Mouse (Mus musculus) ES-E14 (cell line): ENCODE results near the gene Hsd17b12. TPM values are rescaled to one million over a fixed set of nuclear protein-coding genes. Genes with fewer than 3 reads are reported as not detected.

Experiments used
- DNase-seq: peaks from one replicate; pipeline ENCODE4 v3.0.0-alpha.2; 2013; ENCODE audit warnings: low read depth, low spot score
- H3K27ac ChIP-seq: 2 replicates; pipeline ENCODE4 v1.5.1; 2012; ENCODE audit warnings: low read depth, mild to moderate bottlenecking, low read length, moderate library complexity, mixed read lengths; ENCODE audit not compliant: poor library complexity, insufficient read depth, severe bottlenecking
- H3K36me3 ChIP-seq: 2 replicates; pipeline ENCODE4 v1.6.1; 2012; ENCODE audit warnings: mild to moderate bottlenecking, low read length, moderate library complexity, mixed read lengths; ENCODE audit not compliant: control insufficient read depth, poor library complexity, insufficient read depth, severe bottlenecking
- H3K4me1 ChIP-seq, 2 experiments: fragments of 150-350 bp in 1 of 2; sonication (generic) in 1 of 2; 2 replicates each; pipeline ENCODE4 v1.6.1; 2012; ENCODE audit warnings: low read length in 2 of 2, mild to moderate bottlenecking in 1 of 2, mixed read lengths in 1 of 2; ENCODE audit not compliant: control insufficient read depth in 2 of 2, insufficient read depth in 2 of 2, poor library complexity in 1 of 2
- H3K4me3 ChIP-seq, 2 experiments: fragments of 150-350 bp in 1 of 2; sonication (generic) in 1 of 2; 2 replicates each; pipeline ENCODE4 v1.5.1; 2012; ENCODE audit warnings: low read length in 2 of 2, low read depth in 1 of 2, mild to moderate bottlenecking in 1 of 2, mixed read lengths in 1 of 2; ENCODE audit not compliant: insufficient read depth in 1 of 2, poor library complexity in 1 of 2, severe bottlenecking in 1 of 2
- H3K9ac ChIP-seq: 2 replicates; pipeline ENCODE4 v1.6.1; 2012; ENCODE audit warnings: low read depth, mild to moderate bottlenecking, low read length, mixed read lengths; ENCODE audit not compliant: poor library complexity, insufficient read depth, severe bottlenecking
- H3K9me3 ChIP-seq: fragments of 150-350 bp; sonication (generic); 2 replicates; pipeline ENCODE4 v1.6.1; 2012; ENCODE audit warnings: low read depth, mild to moderate bottlenecking, low read length; ENCODE audit not compliant: control insufficient read depth, insufficient read depth
- CHD2 ChIP-seq: IDR thresholded peaks from 2 replicates; pipeline ENCODE4 v1.6.1; 2014; ENCODE audit warnings: mild to moderate bottlenecking, low read depth, low read length, inconsistent platforms
- HCFC1 ChIP-seq: IDR thresholded peaks from 2 replicates; pipeline ENCODE4 v1.6.1; 2012; ENCODE audit warnings: low read length, inconsistent platforms, borderline replicate concordance; ENCODE audit not compliant: insufficient read depth
- MAFK ChIP-seq: IDR thresholded peaks from 2 replicates; pipeline ENCODE4 v1.6.1; 2014; ENCODE audit warnings: mild to moderate bottlenecking, low read depth, low read length, inconsistent platforms; ENCODE audit not compliant: insufficient read depth
- ZC3H11A ChIP-seq: IDR thresholded peaks from 2 replicates; pipeline ENCODE4 v1.6.1; 2012; ENCODE audit warnings: low read depth, mild to moderate bottlenecking, inconsistent platforms, low read length, borderline replicate concordance
- ZNF384 ChIP-seq: IDR thresholded peaks from 2 replicates; pipeline ENCODE4 v1.6.1; 2012; ENCODE audit warnings: low read depth, low read length, inconsistent platforms
- in situ Hi-C, 2 experiments: fragments of 600-800 bp; cut with MboI; formaldehyde crosslinking; loops; one replicate each; pipeline ENCODE4 v1.15.1; 2025; ENCODE audit warnings: low sequenced_read_pairs in 2 of 2, inconsistent platforms in 1 of 2; ENCODE audit not compliant: unreplicated experiment in 2 of 2
- total RNA-seq: library from RNA; depleted of rRNA; stranded (reverse); fragments of 300-350 nt; gene quantifications from 2 replicates; pipeline ENCODE4 v1.2.3, GENCODE M21; 2012; rRNA removed

The Hsd17b12 gene
- total RNA-seq, 1 experiment: 149 TPM

DNA sequence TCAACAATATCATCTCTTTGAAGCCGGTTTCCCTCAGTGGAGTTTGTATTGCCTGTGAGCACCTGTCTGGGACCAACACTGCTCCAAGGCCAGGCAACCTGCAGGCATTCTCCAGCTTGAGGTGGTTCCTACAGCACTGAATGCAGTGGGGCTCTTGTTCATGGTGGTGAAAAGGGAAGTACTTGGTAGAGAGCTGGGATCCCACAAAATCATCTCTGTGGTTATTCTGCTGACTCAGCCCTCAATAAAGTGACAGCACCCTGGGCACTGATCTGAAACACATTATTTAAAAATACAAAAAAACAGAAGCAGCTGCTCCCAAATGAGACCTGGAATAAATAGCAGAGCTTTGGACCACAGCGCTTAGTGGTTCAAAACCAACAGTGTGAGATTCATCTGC is 169.3 kb downstream of the Hsd17b12 start:
- DNase-seq: no peak
- Histone ChIP-seq H3K4me1 (no peaks in the 10 kb centered on the region), H3K27ac (no peak overlapping the region), H3K9ac (no peak overlapping the region), H3K36me3 (peaks cover 13% of the 10 kb centered on the region; the same call in 1 of the 2 replicates), H3K4me3 (no peak overlapping the region), H3K9me3 (no peaks in the 10 kb centered on the region)
- in situ Hi-C loops: no loop called here
- TF ChIP-seq MAFK (no peak), CHD2 (no peak), ZNF384 (no peak), HCFC1 (no peak), ZC3H11A (no peak)

Other genes with a start within 250 kb of the Hsd17b12 start
- gene Gm13889, start 200.8 kb downstream of the Hsd17b12 start, total RNA-seq: 1.0 and 1.5 TPM in 2 replicates
- not detected in 2 replicates for gene Gm27027, start 161.6 kb downstream of the Hsd17b12 start, total RNA-seq
- 41.5 and 50.2 TPM in 2 replicates for gene Alkbh3, start 147.2 kb downstream of the Hsd17b12 start, total RNA-seq
- 13.0 and 16.2 TPM in 2 replicates for gene Ttc17, start 248.7 kb upstream of the Hsd17b12 start, total RNA-seq